Mouse (Mus musculus) thymus, postnatal 10 days (tissue): Measurements from ENCODE around the gene Adnp.

ENCODE experiments used
- DNase-seq, 2 experiments: peaks; one replicate each; pipeline ENCODE4 v3.0.0; 2021; ENCODE audit warnings: low spot score in 2 of 2

Gene Adnp

DNA sequence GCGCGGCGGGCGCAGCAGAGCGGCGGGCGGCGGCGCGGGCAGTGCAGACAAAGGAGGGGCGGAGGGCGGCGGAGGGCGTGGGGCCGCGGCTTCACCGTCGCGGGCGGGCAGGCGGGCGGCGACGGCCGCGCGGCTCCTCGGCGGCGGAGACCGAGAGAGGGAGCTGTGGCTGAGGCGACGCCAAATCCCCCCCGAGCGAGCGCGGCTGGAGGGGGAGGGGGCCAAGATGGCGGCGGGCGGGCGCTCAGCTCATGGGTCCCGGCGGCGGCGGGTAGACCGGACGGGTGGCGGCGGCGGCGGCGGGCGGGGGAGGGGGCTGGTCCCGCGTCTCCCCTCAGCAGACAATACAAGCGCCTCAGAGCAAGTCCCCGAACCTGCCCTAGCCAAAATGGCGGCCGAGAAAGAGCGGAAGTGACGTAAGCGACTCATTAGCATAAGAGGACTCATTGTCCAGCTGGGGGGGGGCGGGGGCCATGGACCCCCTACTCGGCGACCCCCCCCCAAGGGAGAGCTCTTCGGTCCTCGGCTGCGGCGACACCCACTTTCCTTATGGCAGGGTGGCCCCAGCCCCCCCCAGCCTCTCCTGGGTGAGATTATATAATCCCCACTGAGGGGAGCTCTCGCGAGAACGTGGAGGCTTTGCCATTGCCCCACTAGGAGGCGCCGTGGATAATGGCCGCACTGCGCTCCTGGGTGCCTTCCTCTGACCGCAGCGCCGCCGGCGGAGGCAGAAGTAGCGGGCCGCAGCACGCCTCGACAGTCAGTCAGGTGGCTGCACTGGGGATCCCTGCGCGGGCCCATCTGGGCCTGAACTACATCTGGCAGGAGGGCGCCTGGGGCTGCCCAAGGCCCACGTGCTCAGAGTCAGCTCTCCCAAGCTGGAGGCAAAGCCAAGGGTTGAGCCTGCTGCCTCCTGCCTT, at the start of gene Adnp:
Gene Adnp (minus strand): TSS at position 388 of the 920 bp plus-strand sequence.
- DNase-seq, result peak; percentile 97 to 98

DNA sequence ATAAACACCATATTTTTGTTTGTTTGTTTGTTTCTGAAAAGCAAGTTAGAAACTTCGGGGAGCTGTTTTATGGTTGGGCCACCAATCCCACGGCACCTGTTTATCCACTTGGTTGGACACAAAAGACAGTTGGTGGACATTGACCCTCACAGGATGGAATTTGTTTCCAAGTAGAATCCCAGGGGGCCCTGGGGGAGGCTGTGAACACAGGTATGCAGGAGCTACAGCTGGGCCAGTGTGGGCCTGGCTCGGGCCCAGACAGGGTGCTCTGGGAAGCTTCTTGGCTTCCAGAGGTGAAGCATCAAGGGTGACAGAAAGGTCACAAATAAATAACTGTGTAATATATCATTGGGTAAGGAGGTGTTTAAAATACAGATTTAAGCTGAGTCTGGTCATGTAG, 49.6 kb upstream of the Adnp start:
- no peak for DNase-seq

DNA sequence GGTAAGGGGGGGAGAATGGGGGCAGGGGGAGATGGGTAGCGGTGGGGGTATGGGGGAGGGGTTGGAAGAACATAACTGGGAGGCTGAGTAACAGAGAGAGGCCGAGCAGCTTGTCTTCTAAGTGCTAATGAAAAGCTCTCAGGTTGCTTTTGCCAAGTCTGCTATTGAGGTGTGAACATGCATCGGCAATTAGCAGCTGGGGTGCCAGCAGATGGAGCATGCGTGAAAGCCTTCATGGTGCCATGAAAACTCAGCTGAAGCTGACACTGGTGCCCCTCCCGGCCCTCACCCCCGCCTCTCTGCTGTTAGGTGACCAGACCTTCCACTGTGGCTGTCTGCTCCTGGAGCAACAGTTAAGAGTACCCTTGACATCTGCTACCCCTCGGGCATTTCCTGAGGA, 46.9 kb upstream of the Adnp start:
- DNase-seq, result no peak

DNA sequence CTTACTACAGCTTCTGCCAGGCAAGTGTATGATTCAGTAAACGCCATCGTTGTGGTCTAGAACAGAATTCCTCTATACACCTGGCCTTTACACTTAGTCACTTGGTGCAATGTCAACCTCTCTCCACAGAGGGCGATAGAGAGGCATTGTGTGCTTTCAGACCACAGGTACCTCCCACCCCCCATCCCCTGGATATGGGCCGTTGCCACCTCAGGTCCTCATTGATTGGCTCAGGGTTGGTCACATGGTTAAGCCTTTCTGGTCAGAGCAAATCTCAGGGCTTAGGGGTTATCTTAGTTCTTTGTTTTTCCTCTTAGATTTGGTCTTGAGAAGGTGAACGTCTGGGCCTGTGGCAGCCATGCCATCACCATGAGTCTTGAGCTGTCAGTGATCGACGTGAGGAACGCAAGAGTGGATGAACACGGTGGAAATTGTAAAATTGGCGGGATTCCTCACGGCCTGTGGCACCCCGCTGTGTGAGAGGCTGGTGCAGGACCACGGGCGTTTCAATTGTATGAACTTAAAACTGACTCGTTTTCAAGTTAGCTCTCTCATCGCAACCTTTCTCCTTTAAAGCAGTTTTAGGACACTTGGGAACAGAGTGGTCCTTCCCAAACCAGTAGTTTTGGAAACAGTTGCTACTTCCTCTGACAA, 45.9 kb upstream of the Adnp start:
- peak; percentile 12 to 51 for DNase-seq

DNA sequence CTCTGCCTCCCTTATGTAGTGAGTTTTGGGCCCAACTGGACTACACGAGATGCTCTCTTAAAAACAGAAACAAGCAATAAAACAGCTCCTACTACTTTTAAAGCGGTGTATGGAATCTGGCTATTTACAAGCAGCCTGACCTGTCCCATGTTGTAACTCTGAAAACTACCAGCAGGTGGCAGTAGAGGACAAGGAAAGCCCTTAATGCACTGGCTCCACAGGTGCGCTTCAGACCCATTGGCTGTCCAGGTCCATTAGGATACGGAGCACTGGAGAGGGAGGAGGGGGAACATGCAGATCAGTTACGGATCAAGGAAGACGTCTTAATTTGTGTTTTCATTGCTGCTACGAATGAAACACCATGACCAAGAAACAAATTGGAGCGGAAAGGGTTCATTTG, 43.4 kb upstream of the Adnp start:
- peak; percentile 42 to 87 for DNase-seq

DNA sequence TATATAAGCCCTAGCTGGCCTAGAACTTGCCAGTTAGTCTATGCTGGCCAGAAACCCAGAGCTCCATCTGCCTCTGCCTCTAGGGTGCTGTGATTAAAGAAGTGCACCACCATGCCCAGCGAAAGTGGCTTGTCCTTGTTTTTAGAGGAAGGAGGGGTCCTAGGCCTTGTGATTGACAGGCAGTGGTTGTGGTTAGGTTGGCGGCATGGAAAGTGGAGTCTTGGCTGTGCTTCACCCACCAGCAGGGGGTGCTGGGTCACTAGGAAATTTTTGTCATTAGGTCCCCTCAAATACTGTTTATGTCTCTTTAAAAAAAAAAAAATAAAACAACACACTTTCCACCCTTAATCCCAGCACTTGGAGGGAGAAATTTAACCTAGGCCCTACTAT, 41.9 kb upstream of the Adnp start:
- peak in 1 of 2 experiments; percentile 19 for DNase-seq

DNA sequence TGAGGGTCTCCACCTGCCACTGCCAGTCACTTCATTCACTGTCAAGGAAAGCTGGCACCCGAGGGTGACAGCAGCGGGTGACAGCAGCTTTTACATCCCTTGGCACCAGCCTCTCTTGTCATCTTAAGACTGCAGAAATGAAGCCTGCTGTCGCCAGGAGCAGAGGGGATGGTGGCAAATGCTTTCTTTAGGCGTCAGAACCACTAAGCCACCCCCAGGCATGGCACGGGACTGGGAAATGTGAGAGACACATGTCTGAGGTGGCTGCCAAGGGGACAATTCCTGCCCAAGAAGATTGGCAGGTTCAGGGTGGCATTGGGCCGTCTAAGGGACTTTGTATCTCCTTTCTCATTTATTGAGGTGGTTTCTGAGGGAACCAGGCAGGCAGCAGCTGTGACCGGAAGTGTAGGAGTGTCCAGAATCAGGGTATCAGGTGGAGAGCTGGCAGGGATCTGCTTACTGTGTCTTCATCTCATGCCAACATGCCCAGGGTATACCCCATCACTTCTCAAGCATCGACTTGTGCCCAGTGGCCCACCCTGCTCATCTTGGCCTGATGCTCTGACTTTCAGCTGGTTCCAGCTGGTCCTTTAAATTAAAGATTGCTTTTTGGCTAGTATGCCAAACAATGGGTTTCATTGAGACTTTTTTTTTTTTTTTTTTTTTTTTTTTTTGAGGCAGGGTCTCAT, 41.4 kb upstream of the Adnp start:
- no peak for DNase-seq

DNA sequence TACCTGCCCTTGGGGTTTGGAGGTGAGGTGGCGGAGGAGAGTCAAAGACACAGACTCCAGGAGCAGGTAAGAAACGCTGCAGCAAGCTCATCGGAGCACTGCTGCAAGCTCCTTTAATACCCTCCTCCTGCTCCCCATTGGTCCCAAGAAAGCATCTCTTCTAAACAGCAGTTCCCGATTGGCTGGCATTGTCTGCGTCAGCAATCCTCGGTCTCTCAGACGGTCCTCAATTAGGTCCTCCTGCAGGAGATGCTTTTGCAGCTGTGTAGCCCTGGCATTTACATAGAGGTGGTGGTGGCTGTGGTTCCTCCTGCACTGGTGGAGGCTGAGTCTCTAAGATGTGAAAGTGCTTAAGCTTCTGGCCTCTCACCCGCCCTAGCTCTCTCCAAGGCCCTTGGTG, 38.7 kb upstream of the Adnp start:
- no peak for DNase-seq

DNA sequence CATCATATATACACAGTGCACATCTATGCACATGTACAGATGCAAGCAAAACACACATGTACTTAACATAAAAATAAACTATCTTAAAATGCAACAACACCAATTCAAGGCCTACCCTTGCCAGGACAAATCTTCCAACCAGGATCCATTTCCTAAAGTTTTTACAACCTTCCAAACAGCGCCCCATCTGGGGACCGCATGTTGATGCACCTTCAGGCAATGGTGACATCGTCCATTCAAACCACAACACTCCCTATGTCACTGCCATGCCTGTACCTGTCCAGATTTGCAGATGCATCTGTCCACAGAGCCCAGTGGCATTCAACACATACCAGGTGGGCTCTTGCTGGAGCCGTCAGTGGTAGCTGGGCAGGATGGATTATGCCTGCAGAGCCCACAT, 36.4 kb upstream of the Adnp start:
- no peak for DNase-seq

DNA sequence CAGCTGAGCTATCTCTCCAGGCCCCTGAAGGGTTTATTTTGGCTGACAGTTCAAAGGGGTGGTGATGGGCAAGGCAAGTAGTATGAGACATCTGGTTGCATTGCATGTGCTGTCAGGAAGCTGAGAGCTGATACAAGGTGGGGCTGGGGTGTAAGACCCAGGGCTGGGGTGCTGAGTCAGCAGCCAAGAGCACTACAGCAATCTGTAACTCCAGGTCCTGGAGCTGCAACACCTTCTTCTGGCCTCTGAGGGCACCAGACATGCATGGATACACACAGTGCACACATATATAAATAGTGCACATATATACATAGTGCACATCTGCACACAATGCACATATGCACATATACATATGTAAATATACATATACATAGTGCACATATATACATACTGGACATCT, 35.9 kb upstream of the Adnp start:
- no peak for DNase-seq

DNA sequence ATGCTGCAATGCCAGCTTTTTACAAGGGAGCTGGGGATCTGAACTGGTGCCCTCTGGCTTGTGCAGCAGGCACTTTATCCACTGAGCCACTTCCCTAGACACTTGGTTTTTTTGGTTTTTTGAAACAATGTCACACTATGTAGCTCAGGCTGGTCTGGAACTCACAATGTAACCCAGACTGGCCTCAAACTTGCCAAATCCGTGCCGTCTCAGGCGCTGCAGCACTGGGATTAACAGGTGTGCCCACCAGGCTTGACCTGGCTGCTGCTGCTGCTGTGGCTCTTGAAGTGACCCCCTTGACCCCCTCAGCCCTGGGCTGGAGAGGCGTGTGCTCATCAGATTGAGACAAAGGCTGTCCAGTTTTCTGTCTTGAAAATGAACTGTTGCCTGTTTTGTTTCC, 31.4 kb upstream of the Adnp start:
- no peak for DNase-seq

DNA sequence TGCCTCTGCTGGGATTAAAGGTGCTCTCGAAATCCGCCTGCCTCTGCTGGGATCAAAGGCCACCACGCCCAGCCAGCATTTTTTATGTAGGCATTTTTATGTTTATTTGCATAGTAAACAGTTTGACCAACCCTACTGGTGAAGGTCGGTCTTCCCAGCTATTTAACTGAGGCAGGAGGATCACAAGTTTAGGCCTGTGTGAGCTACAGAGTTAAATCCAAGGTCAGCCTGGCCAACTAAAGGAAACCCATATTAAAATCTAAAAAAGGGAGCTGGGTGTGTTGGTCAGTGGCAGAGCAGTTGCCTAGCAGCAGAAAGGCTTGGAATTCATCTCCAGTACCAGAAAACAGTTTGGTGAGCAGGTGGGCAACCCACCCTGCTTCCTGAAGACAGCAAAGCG, 26.4 kb upstream of the Adnp start:
- no peak for DNase-seq

DNA sequence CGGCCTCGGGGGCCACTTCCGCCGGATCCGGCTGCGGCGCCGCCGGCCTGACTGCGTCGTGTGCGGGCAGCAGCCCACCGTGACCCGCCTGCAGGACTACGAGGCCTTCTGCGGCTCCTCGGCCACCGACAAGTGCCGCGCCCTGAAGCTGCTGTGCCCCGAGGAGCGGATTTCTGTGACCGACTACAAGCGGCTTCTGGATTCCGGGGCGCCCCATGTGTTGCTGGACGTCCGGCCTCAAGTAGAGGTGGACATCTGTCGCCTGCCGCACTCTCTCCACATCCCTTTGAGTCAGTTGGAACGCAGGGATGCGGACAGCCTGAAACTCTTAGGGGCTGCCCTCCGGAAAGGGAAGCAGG, 24.5 kb upstream of the Adnp start:
- peak; percentile 8 to 9 for DNase-seq

DNA sequence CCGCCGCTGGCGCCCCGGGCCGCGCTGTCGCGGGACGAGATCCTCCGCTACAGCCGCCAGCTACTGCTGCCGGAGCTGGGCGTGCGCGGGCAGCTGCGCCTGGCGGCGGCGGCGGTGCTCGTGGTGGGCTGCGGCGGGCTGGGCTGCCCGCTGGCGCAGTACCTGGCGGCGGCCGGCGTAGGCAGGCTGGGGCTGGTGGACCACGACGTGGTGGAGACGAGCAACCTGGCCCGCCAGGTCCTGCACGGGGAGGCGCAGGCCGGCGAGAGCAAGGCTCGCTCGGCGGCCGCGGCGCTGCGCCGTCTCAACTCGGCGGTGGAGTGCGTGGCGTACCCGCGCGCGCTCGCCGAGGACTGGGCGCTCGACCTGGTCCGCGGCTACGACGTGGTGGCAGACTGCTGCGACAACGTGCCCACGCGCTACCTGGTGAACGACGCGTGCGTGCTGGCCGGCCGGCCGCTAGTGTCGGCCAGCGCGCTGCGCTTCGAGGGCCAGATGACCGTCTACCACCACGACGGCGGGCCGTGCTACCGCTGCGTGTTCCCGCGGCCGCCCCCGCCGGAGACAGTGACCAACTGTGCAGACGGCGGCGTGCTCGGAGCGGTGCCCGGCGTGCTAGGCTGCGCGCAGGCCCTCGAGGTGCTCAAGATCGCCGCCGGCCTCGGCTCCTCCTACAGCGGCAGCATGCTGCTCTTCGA, 24.0 kb upstream of the Adnp start:
- peak in 1 of 2 experiments; percentile 33 for DNase-seq

DNA sequence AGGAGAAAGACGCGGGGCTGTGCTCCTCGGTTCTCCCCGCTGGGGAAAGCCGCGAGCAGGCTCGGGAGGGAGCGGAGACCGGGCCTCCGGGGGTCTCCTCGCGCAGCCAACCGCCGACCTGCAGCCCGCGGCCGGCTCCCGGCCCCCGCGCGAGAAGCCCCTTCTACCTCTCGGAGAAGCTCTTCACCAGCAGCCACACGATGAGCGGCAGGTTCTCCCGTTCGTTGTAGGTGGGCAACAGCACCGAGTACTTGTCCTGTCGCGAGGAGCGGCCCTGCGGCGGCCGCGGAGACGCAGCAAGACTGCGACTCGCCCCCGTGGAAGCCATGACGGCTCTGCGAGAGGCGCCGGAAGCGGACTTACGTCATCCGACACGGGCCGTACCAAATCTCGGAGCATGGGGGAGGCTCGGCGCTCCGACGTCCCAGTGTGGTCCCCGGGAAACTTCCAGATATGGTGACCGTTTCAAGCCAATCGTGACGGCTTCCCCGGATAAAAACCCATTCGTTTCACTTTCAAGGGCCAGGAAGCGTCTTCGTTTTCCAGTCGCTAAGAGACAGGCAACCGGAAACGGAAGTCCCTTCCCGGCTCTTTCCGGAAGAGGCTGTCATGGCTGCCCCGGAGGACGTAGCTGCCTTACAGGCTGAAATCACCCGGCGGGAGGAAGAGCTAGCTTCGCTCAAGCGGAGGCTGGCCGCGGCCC, 23.3 kb upstream of the Adnp start, which contains the start of the genes Gm20716, Dpm1 and Mocs3:
Gene Gm20716 (minus strand): TSS at position 339 of the 703 bp plus-strand sequence.
Gene Dpm1 (minus strand): TSS at position 566 of the 703 bp plus-strand sequence.
Gene Mocs3 (plus strand): TSS at position 597 of the 703 bp plus-strand sequence.
- DNase-seq, result peak; percentile 70 to 72

DNA sequence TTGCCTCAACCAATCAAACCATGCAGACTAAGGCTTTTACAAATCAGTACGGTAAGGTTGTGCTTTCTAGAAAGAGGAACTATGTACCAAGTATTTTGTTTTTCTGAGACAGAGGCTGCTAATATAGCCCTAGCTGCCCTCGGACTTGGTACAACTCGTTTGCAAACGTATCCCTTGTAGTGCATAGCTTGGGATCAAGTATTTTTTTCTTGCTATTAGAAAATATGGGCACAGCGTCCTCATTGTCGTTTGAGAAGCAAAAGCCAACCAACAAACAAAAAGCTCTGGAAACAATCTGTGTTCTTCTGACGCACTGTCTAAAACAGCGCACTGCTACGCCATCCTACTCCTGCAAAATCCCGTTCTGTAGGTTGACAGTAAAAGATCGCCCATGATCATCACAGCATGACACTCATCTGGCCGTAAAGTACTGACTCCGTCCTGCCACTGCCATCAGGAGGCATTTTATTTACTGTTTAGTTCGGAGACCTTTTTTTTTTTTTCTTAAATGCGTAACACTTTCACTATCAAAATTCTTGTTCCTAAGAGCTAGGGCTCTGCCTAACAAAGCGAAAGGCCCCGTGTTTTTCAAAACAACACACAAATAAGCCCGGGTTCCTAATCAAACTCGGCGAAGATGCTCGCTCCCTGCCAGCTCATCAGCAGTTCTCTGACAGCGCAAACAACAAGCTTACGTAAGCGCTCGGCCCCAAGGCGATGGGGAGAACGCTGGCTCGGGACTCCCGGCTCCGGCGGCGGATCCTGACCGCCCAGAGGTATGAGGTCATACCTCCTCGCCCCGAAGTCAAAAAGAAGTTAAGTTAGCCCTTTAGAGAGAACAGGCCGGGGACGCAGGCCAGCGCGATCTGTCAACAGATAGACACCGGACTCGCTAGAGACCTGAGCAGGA, 22.5 kb upstream of the Adnp start:
- DNase-seq, result peak; percentile 7 to 9

DNA sequence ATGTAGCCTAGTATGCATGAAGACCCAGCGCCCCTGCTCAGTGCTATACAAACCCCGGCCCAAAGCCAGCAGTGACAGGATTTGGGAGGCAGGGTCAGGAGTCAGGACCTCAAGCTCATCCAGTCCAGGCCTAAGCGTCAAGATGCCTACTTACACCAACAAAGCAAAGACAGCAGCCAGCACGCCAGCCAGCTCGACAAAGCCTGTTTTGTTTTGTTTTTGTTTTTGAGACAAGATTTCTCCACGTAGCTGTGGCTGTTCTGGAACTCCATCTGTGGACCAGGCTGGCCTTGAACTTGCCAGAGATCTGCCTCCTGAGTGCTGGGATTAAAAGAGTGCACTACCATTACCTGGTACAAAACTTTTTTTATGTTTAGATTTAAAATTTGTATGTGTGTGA, 16.4 kb upstream of the Adnp start:
- DNase-seq, result no peak

DNA sequence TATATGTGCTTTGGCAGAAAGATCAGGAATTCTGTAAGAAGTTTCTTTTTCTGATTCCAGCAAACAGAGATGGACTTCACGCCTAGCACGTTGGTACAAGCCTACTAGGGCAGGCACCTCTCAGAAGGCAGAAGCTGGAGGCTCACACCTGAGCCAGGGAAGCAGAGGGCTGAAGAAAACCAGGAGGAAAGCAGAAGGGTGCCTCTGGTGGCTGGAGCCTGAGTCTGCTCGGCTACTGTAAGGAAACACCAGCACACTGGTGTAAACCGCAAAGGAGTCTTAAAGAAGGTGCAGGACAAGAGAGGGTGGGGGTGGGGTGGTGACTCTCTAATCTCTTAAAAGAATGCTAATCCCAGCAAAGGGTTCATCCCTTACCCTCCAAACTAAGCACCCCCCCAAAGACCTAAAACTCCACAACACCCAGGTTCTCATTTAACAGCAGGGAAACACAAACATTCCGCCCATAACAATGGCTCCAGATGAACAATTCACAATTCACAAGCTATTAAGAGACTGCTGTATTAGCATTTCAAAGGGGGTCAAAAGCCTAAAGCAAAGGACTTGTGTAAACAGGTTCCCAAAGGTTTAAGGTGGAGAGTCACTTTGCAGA, 7.0 kb upstream of the Adnp start:
- DNase-seq, result no peak

DNA sequence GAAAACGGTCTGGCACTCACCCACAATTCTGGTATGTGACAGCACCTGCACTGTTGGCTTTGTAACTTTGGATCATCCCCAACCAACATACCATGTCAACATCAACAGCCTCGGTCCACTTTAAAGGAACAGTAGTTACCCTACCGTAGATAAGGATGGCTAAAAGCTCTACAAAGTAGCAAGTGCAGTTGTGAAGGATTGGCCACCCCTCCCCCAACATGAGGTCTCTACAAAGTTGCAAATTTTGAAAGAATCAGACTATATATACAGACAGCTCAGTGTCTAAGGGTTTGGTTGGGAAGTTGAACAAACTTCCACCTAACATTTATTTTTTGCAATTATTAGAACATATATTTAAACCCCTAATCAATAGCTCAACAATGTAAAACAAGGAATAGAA, 971 bp upstream of the Adnp start:
- peak in 1 of 2 experiments; percentile 4 for DNase-seq
